Mouse (Mus musculus): ENCODE data around the gene B4galt2. TPM values are rescaled to one million over a fixed set of nuclear protein-coding genes. Genes with fewer than 3 reads are reported as not detected.

The B4galt2 gene
- total RNA-seq, 2 experiments from 2014 or later: 7.5 to 8.0 TPM

DNA sequence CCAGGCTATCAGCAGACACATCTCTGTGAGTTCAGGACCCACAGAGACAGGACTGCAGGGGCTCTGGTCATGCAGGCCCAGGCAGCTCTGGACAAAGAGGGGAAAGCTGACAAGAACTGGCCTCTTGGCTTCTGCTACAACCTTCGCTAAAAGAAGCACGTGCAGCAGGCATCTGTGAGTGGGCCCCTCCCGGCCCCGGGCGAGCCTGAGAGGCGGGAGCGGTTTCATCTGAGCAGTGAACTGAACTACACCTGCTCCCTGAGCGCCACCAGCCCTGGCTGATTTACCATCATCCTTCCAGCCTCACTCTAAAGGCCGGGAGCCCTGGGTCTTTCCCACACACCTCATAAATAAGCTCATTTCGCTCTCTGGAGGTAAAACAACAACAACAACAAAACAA lies 5.0 kb downstream of the B4galt2 start:
- intact Hi-C loops (cut with DNase I): no loop called here
- DNase-seq: no peak

DNA sequence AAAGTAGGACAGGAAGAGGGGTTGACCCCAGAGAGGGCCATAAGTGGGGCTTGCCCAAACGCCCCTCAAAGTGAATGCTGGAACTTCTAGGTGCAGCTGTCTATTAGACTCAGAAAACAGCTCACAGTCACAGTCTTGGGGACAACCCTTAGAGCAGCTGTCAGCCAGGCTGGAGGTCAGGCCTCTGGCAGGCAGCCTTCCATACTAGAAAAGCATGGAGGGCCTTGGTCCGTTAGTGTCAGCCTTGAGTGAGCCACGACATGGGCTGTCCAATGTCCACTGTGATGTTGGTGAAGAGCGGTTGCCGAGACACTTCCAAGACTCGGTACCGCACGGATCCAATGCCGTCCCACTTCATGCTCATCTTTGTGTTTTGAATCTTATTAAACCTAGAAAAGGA lies 9.7 kb downstream of the B4galt2 start:
- intact Hi-C loops (cut with DNase I): no loop called here
- no peak for DNase-seq

DNA sequence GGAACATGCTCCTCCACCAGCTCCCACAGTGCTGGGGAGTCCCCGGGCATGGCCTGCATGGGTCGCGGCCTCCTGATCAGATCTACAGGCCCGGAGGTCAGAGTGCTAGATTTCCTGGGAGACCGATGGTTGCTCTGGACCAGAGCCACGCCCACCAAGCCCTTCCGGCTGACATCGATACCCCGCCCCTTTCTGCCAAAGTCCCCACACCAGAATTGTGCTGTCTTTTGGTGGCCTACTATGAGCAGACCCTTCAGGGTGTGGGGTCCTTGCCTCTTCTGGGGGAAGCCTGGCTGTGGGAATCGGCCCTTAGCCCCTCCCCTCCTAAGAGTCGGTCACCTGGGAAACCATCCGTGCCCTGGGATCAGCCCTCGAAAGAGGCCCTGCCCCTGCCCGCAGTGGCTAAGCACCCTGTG lies 10.8 kb downstream of the B4galt2 start, which contains the start of gene Ccdc24:
TSS of gene Ccdc24 (minus strand) at position 87 of the 416 bp plus-strand sequence.
- no peak for DNase-seq
- intact Hi-C loops (cut with DNase I): no loop called here

DNA sequence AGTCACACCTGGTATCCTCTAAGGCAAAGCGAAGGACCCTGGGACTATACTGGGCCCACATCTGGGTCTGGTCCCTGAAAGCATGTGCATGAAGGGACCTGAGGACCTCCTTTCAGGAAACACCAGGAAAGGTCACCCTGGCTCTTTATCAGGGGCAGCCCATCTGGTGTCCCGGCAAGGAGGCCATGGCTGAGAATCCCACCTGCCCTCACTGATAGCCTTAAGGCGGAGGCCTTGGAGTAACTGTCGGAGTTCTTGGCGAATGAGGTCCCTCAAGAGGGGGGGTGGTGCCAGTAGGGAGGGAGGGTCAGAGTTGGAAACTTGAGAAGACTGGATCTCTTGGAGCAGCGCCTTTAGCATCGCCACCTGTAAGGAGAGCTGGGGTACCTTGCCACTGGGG lies 11.5 kb downstream of the B4galt2 start:
- intact Hi-C loops (cut with DNase I): no loop called here
- DNase-seq: no peak

DNA sequence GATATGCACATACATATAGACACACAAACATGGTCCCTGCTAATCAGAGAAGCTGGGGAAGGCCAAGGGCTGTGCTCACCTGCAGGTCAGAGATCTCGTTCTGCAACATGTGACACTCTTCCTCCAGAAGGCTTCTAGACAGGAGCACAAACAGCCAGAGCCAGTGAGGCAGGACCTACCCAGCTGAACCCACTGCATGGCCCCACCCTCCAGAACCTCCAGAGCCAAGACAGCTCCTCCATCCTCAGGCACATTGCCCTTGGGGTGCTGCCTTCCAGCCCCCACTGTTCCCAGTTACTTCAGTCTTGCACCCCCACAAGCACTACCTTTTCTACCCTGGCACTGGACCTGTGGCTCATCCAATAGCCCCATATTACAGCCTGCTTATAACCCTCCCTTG lies 12.8 kb downstream of the B4galt2 start:
- intact Hi-C loops (cut with DNase I): no loop called here

DNA sequence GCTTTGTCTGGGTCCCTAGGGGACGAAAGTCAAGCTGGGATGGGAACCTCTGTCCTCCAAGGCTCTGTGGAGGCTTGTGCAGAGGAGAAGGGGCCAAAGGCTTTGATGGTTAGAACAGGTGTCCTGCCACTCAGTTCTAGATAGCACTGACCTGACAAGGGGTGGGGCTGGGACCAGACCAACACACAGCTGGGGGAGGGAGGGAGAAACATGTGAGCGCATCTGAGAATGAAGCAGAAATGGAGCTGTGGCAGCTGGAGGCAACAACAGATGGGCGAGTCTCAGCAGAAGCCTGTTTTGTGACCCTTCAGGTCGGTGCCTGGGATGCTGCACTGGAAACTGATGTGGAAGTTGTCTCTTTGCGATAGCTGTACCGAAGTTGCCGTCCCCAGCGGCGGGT lies 14.0 kb downstream of the B4galt2 start:
- intact Hi-C loops (cut with DNase I): loop anchor here (10.0 kb wide), 1 partner anchor 165 kb away; no protein-coding TSS in a partner anchor
- DNase-seq: no peak

More for the DNA sequence above, 12.8 kb downstream of the B4galt2 start:
- no peak for DNase-seq

DNA sequence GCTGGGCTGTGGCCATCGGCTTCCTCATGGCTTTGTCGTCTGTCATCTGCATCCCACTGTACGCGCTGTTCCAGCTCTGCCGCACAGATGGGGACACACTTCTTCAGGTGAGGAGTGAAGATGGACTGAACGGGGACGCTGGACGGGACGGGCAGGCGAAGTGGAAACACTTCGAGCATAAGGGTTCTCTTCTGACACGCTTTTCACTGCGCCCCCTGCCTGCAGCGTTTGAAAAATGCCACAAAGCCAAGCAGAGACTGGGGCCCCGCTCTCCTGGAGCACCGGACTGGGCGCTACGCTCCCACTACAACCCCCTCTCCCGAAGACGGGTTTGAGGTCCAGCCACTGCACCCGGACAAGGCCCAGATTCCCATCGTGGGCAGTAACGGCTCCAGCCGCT lies 15.5 kb downstream of the B4galt2 start:
- peak; percentile 71 to 78 for DNase-seq
- intact Hi-C loops (cut with DNase I): loop anchor here (2.0 to 10.0 kb wide), 2 partner anchors 37 to 163 kb away; no protein-coding TSS in a partner anchor

DNA sequence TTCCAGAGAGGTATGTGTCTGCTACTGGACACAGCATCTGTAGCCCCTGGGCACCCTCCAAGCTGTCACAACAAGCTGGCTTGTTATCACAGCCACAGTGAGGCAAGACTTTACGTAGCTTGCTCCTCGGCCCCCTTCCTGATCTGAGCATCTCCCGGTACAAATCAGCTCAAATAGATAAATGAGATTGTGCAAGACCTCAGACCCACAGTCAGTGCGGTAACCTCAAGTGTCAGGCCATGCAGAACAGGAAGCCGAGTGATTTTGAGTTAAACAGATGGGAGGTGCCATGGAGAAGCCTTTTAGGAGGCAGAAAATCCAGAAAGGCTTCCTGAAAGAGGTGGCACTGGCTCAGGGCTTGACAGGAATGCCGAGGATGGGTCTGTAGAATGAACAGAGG lies 16.3 kb downstream of the B4galt2 start:
- no peak for DNase-seq
- intact Hi-C loops (cut with DNase I): loop anchor here (2.0 to 10.0 kb wide), 2 partner anchors 36 to 162 kb away; no protein-coding TSS in a partner anchor

DNA sequence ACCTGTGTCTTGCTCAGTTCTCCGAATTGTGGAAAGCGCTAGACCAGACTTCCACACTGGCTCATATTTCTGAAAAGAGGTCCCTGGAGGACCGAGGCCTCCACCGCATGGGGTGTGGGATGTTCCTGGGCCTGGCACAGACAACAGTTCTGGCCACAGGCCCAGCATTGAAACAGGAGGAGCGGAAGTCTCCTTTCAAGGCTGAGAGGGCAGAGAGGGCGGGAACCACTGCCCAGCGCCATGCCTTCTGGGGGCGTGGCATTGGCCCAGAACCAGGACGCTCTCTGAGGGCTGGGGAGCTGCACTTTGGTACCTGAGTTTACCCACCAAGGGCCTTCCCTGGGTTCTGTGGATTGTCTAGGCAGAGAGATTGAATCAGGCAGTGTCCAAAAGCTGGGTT lies 17.2 kb downstream of the B4galt2 start:
- DNase-seq: peak; percentile 68 to 78
- intact Hi-C loops (cut with DNase I): loop anchor here (2.0 to 10.0 kb wide), 2 partner anchors 35 to 161 kb away; no protein-coding TSS in a partner anchor

DNA sequence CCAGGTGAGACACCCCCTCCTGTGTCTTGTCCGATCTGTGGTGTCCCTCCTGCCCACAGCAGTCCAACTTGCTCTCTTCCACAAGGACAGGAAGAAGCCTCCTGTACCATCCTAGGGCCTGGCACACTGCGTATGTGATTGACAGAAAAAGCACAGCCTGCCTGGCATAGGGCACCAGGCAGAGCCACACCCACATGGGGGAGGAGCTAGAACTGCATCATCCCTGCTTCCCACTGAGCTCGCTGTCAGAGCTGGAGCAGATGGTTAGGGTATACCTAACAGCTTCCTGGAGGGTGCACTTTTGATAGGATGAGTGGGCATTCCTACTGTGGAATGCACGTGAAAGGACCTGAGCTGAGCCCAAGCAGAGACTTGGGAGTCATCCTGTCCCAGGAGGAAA lies 20.5 kb downstream of the B4galt2 start:
- no peak for DNase-seq
- intact Hi-C loops (cut with DNase I): loop anchor here (10.0 kb wide), 1 partner anchor 158 kb away; no protein-coding TSS in a partner anchor

DNA sequence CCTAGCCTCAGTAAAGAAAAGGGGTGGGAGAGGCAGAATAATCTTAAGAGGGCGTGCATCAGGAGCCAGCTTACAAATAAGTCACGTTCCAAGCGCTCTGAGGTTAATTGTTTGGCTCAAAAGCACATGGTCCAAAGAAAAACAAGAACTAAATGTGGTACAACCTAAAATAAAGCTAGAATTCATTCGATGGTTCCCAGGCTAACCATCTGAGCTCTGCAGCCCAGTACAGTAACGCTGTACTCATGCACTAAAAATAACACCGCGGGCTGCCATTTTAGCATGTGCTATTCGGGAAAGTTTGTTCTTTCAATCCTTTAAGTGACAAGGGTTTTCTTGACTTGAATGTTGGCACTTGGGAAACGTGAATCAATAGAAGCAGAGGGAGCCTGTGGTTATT lies 22.7 kb downstream of the B4galt2 start:
- no peak for DNase-seq
- intact Hi-C loops (cut with DNase I): loop anchor here (10.0 kb wide), 1 partner anchor 156 kb away; no protein-coding TSS in a partner anchor

DNA sequence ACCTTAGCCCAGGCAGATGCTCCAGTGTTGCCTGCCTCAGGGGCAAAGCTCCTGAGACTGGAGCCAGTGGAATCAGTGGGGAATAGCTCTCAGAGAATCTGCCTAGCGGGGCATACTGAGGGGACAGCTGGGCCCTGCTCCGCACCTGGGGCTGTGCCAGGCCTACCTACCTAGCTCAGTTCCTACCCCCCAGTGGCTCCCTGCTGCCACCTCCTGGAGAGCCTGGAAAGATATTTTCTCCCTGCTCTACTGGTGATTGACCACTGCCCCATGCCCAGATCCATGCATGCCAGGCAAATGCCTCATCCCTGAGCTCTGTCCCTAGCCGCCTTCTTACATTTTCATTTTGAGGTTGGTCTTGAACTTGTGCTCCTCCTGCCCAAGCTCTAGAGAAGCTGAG lies 24.5 kb downstream of the B4galt2 start:
- intact Hi-C loops (cut with DNase I): loop anchor here (2.0 kb wide), 1 partner anchor 28 kb away; no protein-coding TSS in a partner anchor

DNA sequence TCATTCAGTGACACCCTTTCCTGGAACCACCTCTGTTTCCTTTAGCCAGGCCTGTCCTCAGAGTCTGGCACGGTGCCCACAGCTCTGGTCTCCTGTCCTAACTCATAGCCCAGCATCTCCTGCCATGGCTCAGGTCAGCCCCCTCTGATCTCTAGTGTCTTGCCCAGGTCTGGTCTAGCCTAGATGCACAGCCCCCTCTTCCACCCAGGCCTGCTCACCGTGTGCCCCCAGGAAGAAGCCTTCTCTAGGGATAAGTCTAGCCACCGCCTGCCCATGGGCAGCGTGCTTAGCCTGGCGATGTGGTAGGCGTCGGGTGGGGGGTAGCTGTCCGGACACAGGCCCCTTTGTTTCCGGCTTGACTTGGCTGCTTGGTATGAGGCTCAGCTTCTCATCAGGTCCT lies 28.1 kb downstream of the B4galt2 start:
- no peak for DNase-seq
- intact Hi-C loops (cut with DNase I): no loop called here

More for the DNA sequence above, 24.5 kb downstream of the B4galt2 start:
- peak; percentile 70 to 75 for DNase-seq

DNA sequence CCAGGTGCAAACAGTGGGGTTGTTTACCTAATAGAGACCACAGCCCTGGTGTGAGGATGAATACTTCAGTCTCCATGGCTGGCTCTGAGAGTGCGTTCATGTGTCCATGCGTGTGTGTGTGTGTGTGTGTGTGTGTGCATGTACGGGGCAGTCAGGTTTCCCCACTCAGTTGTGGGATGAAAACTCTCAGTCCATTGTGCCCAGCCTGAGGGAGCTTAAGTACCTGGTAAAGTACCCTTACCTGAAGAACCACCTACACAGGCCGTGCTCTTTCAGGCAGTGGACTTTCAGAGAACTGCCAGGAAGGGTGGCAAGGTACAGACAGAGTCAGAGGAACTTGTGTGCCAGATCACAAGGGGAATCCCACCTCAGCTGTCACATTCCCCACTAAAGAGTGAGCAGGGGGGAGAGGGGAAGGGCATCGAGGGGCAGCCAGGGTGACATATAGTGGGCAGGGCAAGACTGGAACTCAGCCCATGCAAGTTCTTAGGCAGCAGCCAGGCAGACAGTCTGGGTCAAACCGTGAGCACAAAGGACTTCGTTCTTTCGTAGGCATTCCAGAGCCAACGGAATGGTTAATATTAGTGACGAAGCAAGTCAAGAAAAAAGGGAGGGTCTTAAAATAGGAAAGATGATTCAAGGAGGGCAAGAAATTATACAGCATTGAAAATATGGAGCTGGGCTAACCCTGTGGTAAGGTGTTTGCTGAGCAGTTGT lies 31.0 kb downstream of the B4galt2 start:
- intact Hi-C loops (cut with DNase I): no loop called here
- no peak for DNase-seq

DNA sequence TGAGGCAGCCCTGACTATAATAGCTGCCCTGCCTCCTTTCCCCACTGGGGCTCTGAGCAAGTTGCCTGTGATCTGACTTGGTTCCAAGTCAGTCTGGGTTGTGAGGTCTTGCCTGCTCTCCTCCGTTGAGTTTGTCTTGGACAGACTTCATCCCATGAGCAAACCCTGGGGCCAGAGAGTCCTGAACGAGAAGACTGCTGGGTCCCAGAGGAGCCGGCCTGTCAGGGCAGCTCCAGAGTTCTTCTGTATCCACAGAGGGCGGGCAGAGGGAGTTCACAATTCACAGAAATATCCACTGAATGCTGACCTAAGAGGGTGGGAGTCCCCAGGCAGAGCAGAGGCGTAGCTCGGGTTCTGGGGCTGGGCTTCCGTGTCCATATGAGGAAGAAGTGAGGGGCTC lies 32.4 kb downstream of the B4galt2 start:
- DNase-seq: peak; percentile 46 to 52
- intact Hi-C loops (cut with DNase I): no loop called here

DNA sequence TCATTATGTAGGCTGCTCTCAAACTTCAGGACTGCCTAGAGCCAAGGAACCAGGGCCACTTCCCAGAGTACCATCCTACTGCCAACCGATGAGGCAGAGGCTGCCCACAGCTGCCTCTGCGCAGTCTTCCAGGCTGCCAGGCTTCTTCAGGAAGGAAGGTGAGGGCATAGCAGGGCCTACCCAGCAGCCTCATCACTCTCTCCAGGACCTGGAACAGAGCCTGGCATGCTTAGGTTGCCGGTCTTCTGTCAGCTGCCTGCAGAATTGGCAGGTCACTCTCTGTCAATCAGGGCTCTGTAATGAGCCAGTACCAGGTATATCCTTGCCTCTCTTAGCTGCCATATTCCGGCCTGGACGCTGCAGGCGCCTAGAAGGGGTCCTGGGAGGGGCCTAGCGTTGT lies 33.1 kb downstream of the B4galt2 start:
- no peak for DNase-seq

DNA sequence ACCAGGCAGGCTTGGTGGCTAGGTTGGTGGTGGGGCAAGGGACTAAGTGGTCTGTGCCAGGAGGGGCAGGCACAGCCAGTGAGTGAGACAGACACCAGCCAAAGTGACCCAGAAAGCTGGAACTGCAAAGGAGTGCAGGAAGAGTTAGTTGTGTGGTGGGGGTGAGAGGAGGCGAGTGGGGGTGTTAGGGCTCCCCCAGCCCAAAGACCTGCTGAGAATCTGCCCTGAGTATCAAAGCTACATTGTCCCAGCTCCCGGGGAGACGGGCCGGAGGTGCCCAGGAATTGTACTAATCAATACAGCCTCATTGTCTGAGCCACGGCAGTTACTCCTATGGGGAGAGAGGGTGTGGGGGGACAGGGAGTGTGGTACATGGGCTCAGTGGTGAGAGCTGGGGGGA lies 33.8 kb downstream of the B4galt2 start:
- intact Hi-C loops (cut with DNase I): no loop called here
- DNase-seq: no peak

More for the DNA sequence above, 33.1 kb downstream of the B4galt2 start:
- intact Hi-C loops (cut with DNase I): no loop called here

DNA sequence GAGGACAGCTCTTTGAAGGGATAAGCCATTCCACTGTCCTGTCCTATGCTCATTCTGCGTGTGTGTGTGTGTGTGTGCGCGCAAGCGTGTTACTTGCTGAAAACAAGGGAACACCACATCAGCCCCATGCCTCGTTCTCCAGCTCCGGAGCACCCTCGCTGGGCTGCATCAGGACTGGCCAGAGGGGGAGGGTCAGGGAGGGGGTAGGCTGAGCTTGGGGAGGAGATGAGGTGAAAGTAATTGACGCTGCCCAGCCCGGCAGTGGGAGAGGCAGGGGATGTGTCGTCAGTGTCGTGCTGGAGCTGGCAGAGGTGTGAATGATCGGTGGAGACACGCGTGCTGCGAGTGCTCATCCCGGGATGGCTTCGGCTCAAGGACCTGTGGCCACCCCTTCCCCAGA lies 34.2 kb downstream of the B4galt2 start:
- intact Hi-C loops (cut with DNase I): no loop called here

DNA sequence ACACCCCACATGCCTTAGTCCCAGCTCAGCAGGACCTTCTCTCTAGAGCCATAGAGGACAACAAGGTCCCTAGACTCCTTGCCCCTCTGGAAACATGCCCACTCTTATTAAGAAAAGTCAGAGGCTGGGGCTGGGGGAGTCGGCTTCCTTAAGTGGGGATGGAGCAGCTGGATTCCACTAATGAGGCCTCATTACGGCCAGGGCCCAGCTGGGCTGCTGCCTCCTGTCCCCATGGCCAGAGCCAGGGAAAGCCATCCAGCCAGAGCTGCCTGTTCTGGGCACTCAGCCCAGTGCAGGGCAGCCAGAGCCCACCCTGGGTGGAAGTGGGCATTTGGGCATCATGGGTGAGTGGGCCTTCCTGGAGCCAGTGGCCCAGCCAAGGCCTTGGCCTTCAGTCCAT lies 36.3 kb downstream of the B4galt2 start:
- intact Hi-C loops (cut with DNase I): no loop called here
- no peak for DNase-seq

More for the DNA sequence above, 34.2 kb downstream of the B4galt2 start:
- DNase-seq: no peak

DNA sequence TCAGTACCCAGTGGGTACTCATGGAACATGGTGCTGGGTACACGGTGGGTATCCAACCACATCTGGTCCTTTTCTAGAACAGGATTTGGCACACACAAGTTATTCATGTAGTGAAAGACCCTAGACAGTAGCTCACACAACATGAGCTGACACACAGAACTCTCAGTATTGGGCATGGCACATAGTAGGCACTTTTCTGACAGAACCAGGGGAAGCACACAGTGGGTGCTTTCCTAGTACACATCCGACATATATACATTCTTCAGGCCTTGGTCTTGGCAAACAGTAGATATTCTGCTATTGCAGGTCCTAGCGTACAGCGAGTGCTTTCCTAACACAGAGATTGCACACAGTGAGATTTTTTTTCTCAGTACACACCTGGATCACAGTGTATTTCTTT lies 37.0 kb downstream of the B4galt2 start:
- no peak for DNase-seq
- intact Hi-C loops (cut with DNase I): no loop called here

DNA sequence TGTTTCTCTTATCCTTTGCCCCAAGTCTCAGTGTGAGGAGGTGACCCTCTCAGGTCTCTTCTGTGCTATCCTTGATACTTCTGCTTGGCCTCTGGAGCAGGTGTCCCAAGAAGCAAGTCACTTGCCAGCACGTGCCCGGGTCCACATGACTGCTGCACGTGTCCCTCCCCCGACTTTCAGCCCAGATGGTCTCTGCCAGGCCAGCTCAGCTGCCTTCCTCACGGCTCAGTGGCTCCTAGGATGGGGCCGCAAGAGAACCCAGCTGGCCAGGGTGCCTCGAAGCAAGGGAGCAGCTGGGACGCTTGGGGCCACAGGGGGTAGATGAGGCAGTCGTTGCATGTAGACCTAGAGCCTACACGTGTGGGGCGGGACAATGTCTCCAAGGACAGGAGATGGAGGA lies 38.0 kb downstream of the B4galt2 start:
- no peak for DNase-seq
- intact Hi-C loops (cut with DNase I): no loop called here

DNA sequence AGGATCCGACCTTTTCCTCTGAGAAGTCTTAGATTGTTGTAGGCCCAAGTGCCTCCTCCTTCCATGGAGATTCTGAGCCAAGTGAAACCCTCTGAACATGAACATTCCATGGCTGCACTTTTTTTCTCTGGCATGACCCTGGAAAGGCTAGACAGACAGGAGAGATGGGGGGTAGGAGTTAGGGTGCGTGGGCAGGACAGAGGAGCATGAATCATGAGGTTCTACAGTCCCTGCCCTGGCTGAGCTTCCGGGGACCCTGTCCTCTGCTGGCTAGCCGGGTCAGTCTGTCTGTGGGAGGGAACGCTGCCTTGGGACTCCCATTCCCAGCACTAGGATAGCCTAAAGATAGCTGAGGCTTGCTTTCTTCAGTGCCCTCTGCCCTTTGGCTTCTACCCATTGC lies 38.8 kb downstream of the B4galt2 start:
- intact Hi-C loops (cut with DNase I): no loop called here
- no peak for DNase-seq

Measured in heart, postnatal 14 days (tissue).